Mouse (Mus musculus) kidney, adult 2 months (tissue): ENCODE data around the gene Ppp1r14b. TPM values are rescaled to one million over a fixed set of nuclear protein-coding genes. Genes with fewer than 3 reads are reported as not detected.
A peak's percentile ranks its signal among the peaks of the same experiment; 100 is the strongest.

Experiments
- DNase-seq: peaks from one replicate; pipeline ENCODE4 v3.0.0; 2021
- H3K27ac ChIP-seq: fragments of 200-500 bp; 2 replicates; pipeline ENCODE4 v1.5.1; 2012; ENCODE audit warnings: low read depth, low read length, control low read depth, inconsistent platforms; ENCODE audit not compliant: insufficient read depth
- H3K27me3 ChIP-seq: fragments of 200-500 bp; replicated peaks from 2 replicates; pipeline ENCODE4 v1.6.1; 2012; ENCODE audit warnings: mild to moderate bottlenecking, moderate library complexity, low read length, inconsistent platforms; ENCODE audit not compliant: control insufficient read depth, insufficient read depth
- H3K36me3 ChIP-seq: fragments of 200-500 bp; 2 replicates; pipeline ENCODE4 v1.6.1; 2012; ENCODE audit warnings: mild to moderate bottlenecking, moderate library complexity, low read length, inconsistent platforms; ENCODE audit not compliant: control insufficient read depth, insufficient read depth
- H3K4me1 ChIP-seq: fragments of 200-500 bp; 2 replicates; pipeline ENCODE4 v1.6.1; 2011; ENCODE audit warnings: low read length; ENCODE audit not compliant: control insufficient read depth, insufficient read depth
- H3K4me3 ChIP-seq: fragments of 200-500 bp; 2 replicates; pipeline ENCODE4 v1.5.1; 2011; ENCODE audit warnings: mild to moderate bottlenecking, low read depth, low read length, control low read depth; ENCODE audit not compliant: insufficient read depth
- CTCF ChIP-seq: fragments of 200-500 bp; conservative IDR thresholded peaks from 2 replicates; pipeline ENCODE4 v1.5.1; 2011; ENCODE audit warnings: low read depth, mild to moderate bottlenecking, control low read depth, low read length, moderate library complexity, mixed read lengths; ENCODE audit not compliant: insufficient read depth, insufficient read length
- POLR2A ChIP-seq: fragments of 200-500 bp; IDR thresholded peaks from one replicate; pipeline ENCODE4 v1.6.1; 2011; ENCODE audit warnings: low read depth, low read length, control low read depth
- WGBS: fragments of 180-500 bp; shearing (Covaris S2); methylation state at CpG from one replicate; pipeline ENCODE4 v1.1.7; 2018; 5-methylcytosine and 5-hydroxymethylcytosine counted together
- polyA plus RNA-seq: library from polyadenylated mRNA; depleted of rRNA; stranded (reverse); fragments of >200 nt; gene quantifications from 2 replicates; pipeline ENCODE4 v1.2.3, GENCODE M21; 2012; rRNA removed

The Ppp1r14b gene
- polyA plus RNA-seq, 1 experiment, result 55.3 TPM

GRCm38 (mm10) chr19:7017541-7018457 is 43.0 kb downstream of the Ppp1r14b start:
- no peak overlapping the region for H3K4me3 ChIP-seq
- WGBS, result 70% methylated on average over 12 of the region's 12 CpGs

GRCm38 (mm10) chr19:7018546-7018945 is 43.8 kb downstream of the Ppp1r14b start:
- TF ChIP-seq CTCF (no peak), POLR2A (no peak)
- H3K27ac ChIP-seq, result no peak overlapping the region
- no peaks in the 10 kb centered on the region for H3K27me3 ChIP-seq
- H3K4me3 ChIP-seq, result no peak overlapping the region
- H3K4me1 ChIP-seq, result no peaks in the 10 kb centered on the region
- no peak for DNase-seq
- WGBS, result 78% methylated on average over 11 of the region's 11 CpGs
- H3K36me3 ChIP-seq, result peaks cover 4% of the 10 kb centered on the region; the same call in 1 of the 2 replicates

More at GRCm38 (mm10) chr19:7017541-7018457, 43.0 kb downstream of the Ppp1r14b start:
- H3K27ac ChIP-seq, result no peak overlapping the region
- H3K27me3 ChIP-seq, result no peaks in the 10 kb centered on the region
- TF ChIP-seq CTCF (no peak), POLR2A (no peak)
- no peaks in the 10 kb centered on the region for H3K4me1 ChIP-seq
- no peak for DNase-seq
- peaks cover 4% of the 10 kb centered on the region; the same call in 1 of the 2 replicates for H3K36me3 ChIP-seq

GRCm38 (mm10) chr19:7019191-7019590 is 44.4 kb downstream of the Ppp1r14b start, which contains the start of gene Fermt3:
TSS of gene Fermt3 (minus strand) at chr19:7019469.
- Histone ChIP-seq H3K36me3 (peaks cover 6% of the 10 kb centered on the region), H3K4me1 (no peaks in the 10 kb centered on the region), H3K27me3 (no peaks in the 10 kb centered on the region), H3K4me3 (peak within 1 kb of the TSS; percentile 21; the same call in 1 of the 2 replicates), H3K27ac (no peak within 1 kb of the TSS)
- WGBS, result 70% methylated on average over 5 of the region's 5 CpGs
- peak; percentile 49 for DNase-seq
- TF ChIP-seq POLR2A (no peak), CTCF (no peak)

- Histone ChIP-seq H3K27me3 (no peaks in the 10 kb centered on the region), H3K4me1 (no peaks in the 10 kb centered on the region), H3K4me3 (no peak overlapping the region), H3K27ac (no peak overlapping the region), H3K36me3 (peaks cover 6% of the 10 kb centered on the region)
- peak; percentile 77 for DNase-seq
- whole genome bisulfite sequencing, result 40% methylated on average over 3 of the region's 3 CpGs
- TF ChIP-seq POLR2A, result no peak
- peak; percentile 89 for TF ChIP-seq CTCF
Observed at GRCm38 (mm10) chr19:7020224-7020641, 45.5 kb downstream of the Ppp1r14b start.

Other genes with a start within 250 kb of the Ppp1r14b start
- gene Rps6ka4, start 134.3 kb upstream of the Ppp1r14b start, polyA plus RNA-seq, result 19.9 and 22.8 TPM in 2 replicates
- 2.1 and 2.2 TPM in 2 replicates for gene Ccdc88b, start 116.8 kb upstream of the Ppp1r14b start, polyA plus RNA-seq
- 133 and 146 TPM in 2 replicates for gene Trmt112, start 65.3 kb upstream of the Ppp1r14b start, polyA plus RNA-seq
- gene Prdx5, start 64.9 kb upstream of the Ppp1r14b start, polyA plus RNA-seq, result 1,575 and 2,285 TPM in 2 replicates
- gene Esrra, start 53.2 kb upstream of the Ppp1r14b start, polyA plus RNA-seq, result 134 and 155 TPM in 2 replicates
- gene Catsperz, start 49.6 kb upstream of the Ppp1r14b start, polyA plus RNA-seq, result 0.44 and 0.99 TPM in 2 replicates
- gene Kcnk4, start 40.5 kb upstream of the Ppp1r14b start, polyA plus RNA-seq, result 0.07 and 0.08 TPM in 2 replicates
- gene Bad, start 33.1 kb upstream of the Ppp1r14b start, polyA plus RNA-seq, result 75.4 and 83.1 TPM in 2 replicates
- gene Gpr137, start 32.5 kb upstream of the Ppp1r14b start, polyA plus RNA-seq, result 78.4 and 91.7 TPM in 2 replicates
- 40.2 and 53.7 TPM in 2 replicates for gene Plcb3, start 1.5 kb downstream of the Ppp1r14b start, polyA plus RNA-seq
- gene Fkbp2, start 5.5 kb downstream of the Ppp1r14b start, polyA plus RNA-seq, result 96.3 and 136 TPM in 2 replicates
- 82.9 and 83.0 TPM in 2 replicates for gene Vegfb, start 12.7 kb downstream of the Ppp1r14b start, polyA plus RNA-seq
- gene Dnajc4, start 17.6 kb downstream of the Ppp1r14b start, polyA plus RNA-seq, result 48.8 and 50.1 TPM in 2 replicates
- 58.3 and 63.4 TPM in 2 replicates for gene Nudt22, start 21.1 kb downstream of the Ppp1r14b start, polyA plus RNA-seq
- 19.3 and 22.5 TPM in 2 replicates for gene Trpt1, start 21.2 kb downstream of the Ppp1r14b start, polyA plus RNA-seq
- gene Fermt3, start 44.5 kb downstream of the Ppp1r14b start, polyA plus RNA-seq, result 5.2 and 9.2 TPM in 2 replicates
- gene Stip1, start 65.0 kb downstream of the Ppp1r14b start, polyA plus RNA-seq, result 40.6 and 51.4 TPM in 2 replicates
- 61.7 and 67.2 TPM in 2 replicates for gene Macrod1, start 81.8 kb downstream of the Ppp1r14b start, polyA plus RNA-seq
- gene Flrt1, start 130.8 kb downstream of the Ppp1r14b start, polyA plus RNA-seq, result 23.1 and 25.1 TPM in 2 replicates
- 122 and 126 TPM in 2 replicates for gene Otub1, start 231.3 kb downstream of the Ppp1r14b start, polyA plus RNA-seq
- 3,607 and 3,750 TPM in 2 replicates for gene Cox8a, start 242.6 kb downstream of the Ppp1r14b start, polyA plus RNA-seq